Mouse (Mus musculus) frontal cortex, postnatal 10 days (tissue): ENCODE measurements around the gene Pif1.

Experiments
- DNase-seq, 2 experiments: peaks; one replicate each; pipeline ENCODE4 v3.0.0; 2022; ENCODE audit warnings: low spot score in 2 of 2, mixed read lengths in 1 of 2

The Pif1 gene

GRCm38 (mm10) chr9:65586406-65587269 lies at the start of gene Pif1:
Gene Pif1, plus strand, starts transcription at chr9:65587160.
- DNase-seq, result peak; percentile 54 to 77

- DNase-seq, result no peak
These were observed 48.9 kb upstream of the Pif1 start for GRCm38 (mm10) chr9:65537901-65538630.

- no peak for DNase-seq
These were observed 47.3 kb upstream of the Pif1 start for GRCm38 (mm10) chr9:65539697-65540096.

GRCm38 (mm10) chr9:65541126-65542068 lies 45.6 kb upstream of the Pif1 start:
- no peak for DNase-seq

- no peak for DNase-seq
These were observed 44.8 kb upstream of the Pif1 start for GRCm38 (mm10) chr9:65542111-65542524.

GRCm38 (mm10) chr9:65545635-65546412 lies 41.1 kb upstream of the Pif1 start:
- DNase-seq, result no peak

- DNase-seq, result no peak
These were observed 40.6 kb upstream of the Pif1 start for GRCm38 (mm10) chr9:65546413-65546695.

GRCm38 (mm10) chr9:65547111-65547510 lies 39.8 kb upstream of the Pif1 start:
- DNase-seq, result no peak

- DNase-seq, result no peak
These were observed 39.1 kb upstream of the Pif1 start for GRCm38 (mm10) chr9:65547844-65548243.

GRCm38 (mm10) chr9:65548311-65548710 lies 38.6 kb upstream of the Pif1 start:
- no peak for DNase-seq

GRCm38 (mm10) chr9:65549139-65549538 lies 37.8 kb upstream of the Pif1 start:
- DNase-seq, result no peak

- no peak for DNase-seq
These were observed 37.3 kb upstream of the Pif1 start for GRCm38 (mm10) chr9:65549643-65550042.

- DNase-seq, result no peak
These were observed 36.7 kb upstream of the Pif1 start for GRCm38 (mm10) chr9:65550079-65550831.

GRCm38 (mm10) chr9:65551035-65551434 lies 35.9 kb upstream of the Pif1 start:
- DNase-seq, result peak in 1 of 2 experiments; percentile 30

GRCm38 (mm10) chr9:65552141-65552540 lies 34.8 kb upstream of the Pif1 start:
- no peak for DNase-seq

- no peak for DNase-seq
These were observed 34.2 kb upstream of the Pif1 start for GRCm38 (mm10) chr9:65552711-65553110.

- DNase-seq, result no peak
These were observed 32.0 kb upstream of the Pif1 start for GRCm38 (mm10) chr9:65555001-65555405.

- DNase-seq, result no peak
These were observed 31.3 kb upstream of the Pif1 start for GRCm38 (mm10) chr9:65555621-65556020.

GRCm38 (mm10) chr9:65556349-65556748 lies 30.6 kb upstream of the Pif1 start:
- DNase-seq, result no peak

GRCm38 (mm10) chr9:65556979-65557378 lies 30.0 kb upstream of the Pif1 start:
- no peak for DNase-seq
